Mouse (Mus musculus) lung, postnatal 0 days (tissue): Measurements from ENCODE around the gene Stk31. TPM values are rescaled to one million over a fixed set of nuclear protein-coding genes. Genes with fewer than 3 reads are reported as not detected.

Experiments
- ATAC-seq: fragments of 200-750 bp; cut with Nextera tagmentation; 2 replicates; pipeline ENCODE4 v1.8.0; 2017; ENCODE audit warnings: moderate library complexity
- DNase-seq: peaks from one replicate; pipeline ENCODE4 v3.0.0-alpha.2; 2016; ENCODE audit warnings: low spot score
- H3K27ac ChIP-seq: fragments of 300-500 bp; sonication (generic); 2 replicates; pipeline ENCODE4 v1.5.1; 2014; ENCODE audit warnings: antibody characterized with exemption, mild to moderate bottlenecking, low read length, mixed read lengths
- H3K27me3 ChIP-seq: fragments of 300-500 bp; sonication (generic); replicated peaks from 2 replicates; pipeline ENCODE4 v1.6.1; 2014; ENCODE audit warnings: low read length, mixed read lengths; ENCODE audit not compliant: insufficient read depth
- H3K36me3 ChIP-seq: fragments of 300-500 bp; sonication (generic); 2 replicates; pipeline ENCODE4 v1.6.1; 2014; ENCODE audit warnings: low read length, mixed read lengths; ENCODE audit not compliant: insufficient read depth
- H3K4me1 ChIP-seq: fragments of 300-500 bp; sonication (generic); 2 replicates; pipeline ENCODE4 v1.6.1; 2014; ENCODE audit warnings: antibody characterized with exemption, low read depth, low read length, mixed read lengths; ENCODE audit not compliant: insufficient read depth
- H3K4me2 ChIP-seq: fragments of 300-500 bp; sonication (generic); replicated peaks from 2 replicates; pipeline ENCODE4 v1.6.1; 2014; ENCODE audit warnings: low read depth, mild to moderate bottlenecking, low read length, moderate library complexity, mixed read lengths
- H3K4me3 ChIP-seq: fragments of 300-500 bp; sonication (generic); 2 replicates; pipeline ENCODE4 v1.5.1; 2014; ENCODE audit warnings: low read depth, low read length
- H3K9ac ChIP-seq: fragments of 300-500 bp; sonication (generic); replicated peaks from 2 replicates; pipeline ENCODE4 v1.6.1; 2014; ENCODE audit warnings: low read depth, mild to moderate bottlenecking
- H3K9me3 ChIP-seq: fragments of 300-500 bp; sonication (generic); 2 replicates; pipeline ENCODE4 v1.6.1; 2016; ENCODE audit warnings: low read length, mixed read lengths
- CTCF ChIP-seq: IDR thresholded peaks from 2 replicates; pipeline ENCODE4 v1.5.1; 2016; ENCODE audit warnings: antibody characterized with exemption, mild to moderate bottlenecking
- EP300 ChIP-seq: IDR thresholded peaks from 2 replicates; pipeline ENCODE4 v1.6.1; 2016; ENCODE audit warnings: antibody characterized with exemption, mild to moderate bottlenecking, control low read depth
- WGBS: fragments of 180-500 bp; shearing (Covaris S2); extraction: QIAGEN DNeasy Blood & Tissue Kit; methylation state at CpG from one replicate; pipeline ENCODE4 v1.1.7; 2014; 5-methylcytosine and 5-hydroxymethylcytosine counted together
- polyA plus RNA-seq: library from polyadenylated mRNA; unstranded; fragments of >200 nt; fragmentation: Nextera tagmentation; extraction: Ambion mirVana; gene quantifications from 2 replicates; pipeline ENCODE4 v1.2.1, GENCODE M21; 2015

Stk31 gene
- polyA plus RNA-seq = not detected in 2 replicates

DNA sequence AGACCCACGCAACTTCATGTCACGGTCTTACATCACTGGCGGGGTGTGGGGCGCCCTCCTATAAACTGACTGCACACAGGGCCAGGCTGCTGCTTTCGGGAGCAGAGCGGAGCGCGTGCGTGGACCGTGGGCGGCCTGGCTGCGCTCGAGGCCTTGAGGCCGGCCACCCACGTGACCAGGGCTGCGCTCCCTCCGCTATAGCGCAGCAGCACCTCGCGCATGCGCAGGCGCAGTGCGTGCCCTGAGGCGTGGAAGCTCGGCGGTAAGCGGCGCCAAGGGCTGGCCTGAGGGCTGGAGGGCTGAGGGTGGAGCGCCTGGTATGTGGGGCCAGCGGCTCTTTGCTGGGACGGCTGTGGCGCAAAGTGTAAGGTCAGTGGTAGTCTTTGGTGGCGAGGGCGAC is at the start of gene Stk31:
Stk31 (plus strand) TSS at position 289 of the 400 bp plus-strand sequence.
- H3K27ac ChIP-seq = no peak within 1 kb of the TSS
- 83% methylated on average over 34 of the region's 34 CpGs for WGBS
- DNase-seq = no peak
- no peaks in the 10 kb centered on the region for H3K27me3 ChIP-seq
- H3K4me2 ChIP-seq = no peak within 1 kb of the TSS
- no peaks in the 10 kb centered on the region for H3K36me3 ChIP-seq
- no peaks in the 10 kb centered on the region for H3K4me1 ChIP-seq
- no peak for ATAC-seq
- no peak for TF ChIP-seq CTCF
- TF ChIP-seq EP300 = no peak
- no peak within 1 kb of the TSS for H3K4me3 ChIP-seq
- no peak within 1 kb of the TSS for H3K9ac ChIP-seq
- no peaks in the 10 kb centered on the region for H3K9me3 ChIP-seq

DNA sequence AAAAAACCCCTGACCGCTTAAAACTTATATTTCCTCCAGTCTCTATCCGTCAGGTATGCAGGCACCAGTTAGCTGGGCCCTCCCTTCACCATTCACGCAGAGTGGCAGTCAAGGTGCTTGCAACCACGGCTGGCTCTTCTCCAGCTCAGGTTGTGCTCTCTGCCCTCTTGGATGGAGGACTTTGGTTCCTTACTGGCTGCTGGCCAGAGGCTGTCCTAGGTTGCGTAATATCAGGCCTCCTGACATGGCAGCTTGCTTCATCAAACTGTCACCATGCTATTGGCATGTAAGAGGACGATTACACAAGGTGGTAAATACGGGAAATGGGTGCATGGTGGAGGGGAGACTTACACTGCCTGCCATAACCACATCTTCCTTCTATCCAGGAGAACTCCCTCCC is 45.6 kb upstream of the Stk31 start:
- ATAC-seq (peak; percentile 70), DNase-seq (peak; percentile 65)
- Histone ChIP-seq H3K27ac (no peak overlapping the region), H3K4me3 (no peak overlapping the region), H3K27me3 (no peaks in the 10 kb centered on the region), H3K36me3 (no peaks in the 10 kb centered on the region), H3K4me1 (no peaks in the 10 kb centered on the region), H3K4me2 (no peak overlapping the region), H3K9me3 (no peaks in the 10 kb centered on the region), H3K9ac (no peak overlapping the region)
- 46% methylated on average over 7 of the region's 7 CpGs for WGBS
- TF ChIP-seq EP300 = peak; percentile 73
- no peak for TF ChIP-seq CTCF

DNA sequence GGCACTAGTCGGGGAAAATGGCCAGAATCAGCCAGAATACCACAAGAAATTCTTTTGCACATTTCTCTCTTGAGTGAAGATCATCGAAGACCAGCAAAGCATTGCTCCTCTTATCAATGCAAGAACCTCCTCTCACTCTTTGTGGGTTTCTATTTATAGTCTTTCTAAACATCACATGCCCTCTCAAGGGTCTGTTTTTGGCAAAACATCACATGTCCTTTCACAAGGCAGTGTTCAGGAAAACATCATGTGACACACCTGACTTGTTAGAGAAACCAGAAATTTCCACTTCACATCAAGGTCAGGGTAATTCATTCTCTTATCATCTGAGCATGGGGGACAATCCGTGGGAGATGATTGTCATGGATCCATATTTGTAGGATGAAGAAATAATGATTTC is 40.8 kb upstream of the Stk31 start:
- Histone ChIP-seq H3K4me3 (no peak overlapping the region), H3K36me3 (no peaks in the 10 kb centered on the region), H3K27me3 (no peaks in the 10 kb centered on the region), H3K4me1 (no peaks in the 10 kb centered on the region), H3K9me3 (no peaks in the 10 kb centered on the region), H3K27ac (no peak overlapping the region), H3K4me2 (no peak overlapping the region), H3K9ac (no peak overlapping the region)
- WGBS = 65% methylated on average over 3 of the region's 3 CpGs
- TF ChIP-seq CTCF (no peak), EP300 (no peak)
- DNase-seq (no peak), ATAC-seq (no peak)

DNA sequence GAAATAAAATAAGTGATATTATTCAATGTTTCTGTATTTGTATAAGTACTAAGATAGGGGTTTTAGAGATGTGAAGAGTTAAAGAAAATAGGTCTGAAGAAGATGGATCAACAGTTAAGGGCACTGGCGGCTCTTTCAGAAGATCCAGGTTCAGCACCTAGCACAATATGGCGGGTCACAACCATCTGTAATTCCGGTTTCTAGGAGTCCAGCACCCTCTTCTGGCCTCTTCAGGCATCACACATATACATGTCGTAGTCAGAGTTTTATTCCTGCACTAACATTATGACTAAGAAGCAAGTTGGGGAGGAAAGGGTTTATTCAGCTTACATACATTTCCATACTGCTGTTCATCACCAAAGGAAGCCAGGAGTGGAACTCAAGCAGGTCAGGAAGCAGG is 40.2 kb upstream of the Stk31 start:
- Histone ChIP-seq H3K4me1 (no peaks in the 10 kb centered on the region), H3K27ac (no peak overlapping the region), H3K4me3 (no peak overlapping the region), H3K27me3 (no peaks in the 10 kb centered on the region), H3K9me3 (no peaks in the 10 kb centered on the region), H3K36me3 (no peaks in the 10 kb centered on the region), H3K4me2 (no peak overlapping the region), H3K9ac (no peak overlapping the region)
- TF ChIP-seq CTCF = peak; percentile 52
- TF ChIP-seq EP300 = no peak
- ATAC-seq (no peak), DNase-seq (no peak)
- 71% methylated on average over 4 of the region's 4 CpGs for WGBS

DNA sequence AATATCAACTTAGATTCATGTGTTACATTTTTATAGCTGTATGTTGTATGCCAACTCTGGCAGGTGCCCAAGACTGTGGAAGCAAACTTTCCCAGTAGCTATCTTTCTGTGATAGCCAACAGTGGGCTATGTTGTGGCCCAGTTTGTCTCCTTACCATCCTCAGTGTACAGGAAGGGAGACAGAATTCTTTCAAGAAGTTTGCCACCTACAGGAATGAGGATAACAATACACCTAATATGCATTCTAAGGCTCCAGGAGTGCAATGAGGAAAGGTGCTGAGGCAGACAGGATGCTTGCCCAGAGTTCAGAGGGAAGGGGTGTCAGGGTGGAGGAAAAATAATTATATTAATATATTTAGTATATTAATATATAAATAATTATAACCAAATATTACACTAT is 35.0 kb upstream of the Stk31 start:
- H3K4me1 ChIP-seq = no peaks in the 10 kb centered on the region
- peak; percentile 48 for TF ChIP-seq CTCF
- TF ChIP-seq EP300 = no peak
- no peak overlapping the region for H3K27ac ChIP-seq
- no peak overlapping the region for H3K4me3 ChIP-seq
- H3K27me3 ChIP-seq = no peaks in the 10 kb centered on the region
- H3K36me3 ChIP-seq = no peaks in the 10 kb centered on the region
- H3K9ac ChIP-seq = no peak overlapping the region
- H3K4me2 ChIP-seq = no peak overlapping the region
- H3K9me3 ChIP-seq = no peaks in the 10 kb centered on the region
- peak; percentile 38 for DNase-seq
- no peak for ATAC-seq

DNA sequence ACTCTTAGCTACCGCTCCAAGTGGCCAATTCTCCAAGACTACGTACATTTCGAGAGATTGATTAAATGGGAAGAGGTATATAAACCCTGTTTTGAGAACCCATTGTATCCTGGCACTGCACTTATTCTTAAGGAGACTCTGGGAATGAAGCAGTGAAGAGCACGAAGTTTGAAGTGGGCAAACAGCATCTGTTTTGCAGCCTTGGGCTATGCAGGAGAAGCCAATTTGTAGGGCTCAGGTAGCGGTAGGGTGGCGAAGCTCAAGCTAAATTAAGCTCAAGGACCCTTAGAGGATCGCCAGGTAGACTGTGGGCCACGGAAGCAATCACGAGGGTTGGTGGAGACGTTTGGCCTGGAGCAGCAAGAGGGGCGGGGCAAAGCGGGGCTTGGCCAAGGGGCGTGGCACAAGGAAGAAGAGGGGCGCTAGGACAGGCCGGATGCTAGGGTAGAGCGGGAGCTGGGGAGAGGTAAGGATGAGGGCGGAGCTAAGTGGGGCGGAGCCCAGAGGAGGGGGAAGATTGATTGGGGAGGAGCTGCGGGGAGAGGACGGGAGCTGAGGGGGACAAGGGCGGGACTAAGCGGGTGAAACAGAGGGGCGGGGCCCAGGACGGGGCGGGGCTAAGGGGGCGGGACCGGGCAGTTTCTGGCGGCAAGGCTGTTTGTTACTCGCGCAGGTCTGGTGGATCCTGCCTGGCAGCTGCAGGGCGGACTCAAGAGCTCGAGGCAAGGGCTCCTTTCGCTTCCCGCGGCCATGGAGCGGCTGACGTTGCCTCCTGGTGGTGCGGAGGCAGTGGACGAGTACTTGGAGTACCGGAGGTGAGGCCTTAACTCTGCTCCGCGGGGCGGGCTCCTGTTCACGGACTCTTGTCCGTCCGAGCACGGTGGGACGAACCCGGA is 28.0 kb upstream of the Stk31 start, which contains the start of gene Fam221a:
Fam221a (plus strand) TSS at position 581 of the 896 bp plus-strand sequence.
- H3K36me3 ChIP-seq = no peaks in the 10 kb centered on the region
- peak; percentile 96 for ATAC-seq
- TF ChIP-seq EP300 = peak; percentile 52
- TF ChIP-seq CTCF = peak; percentile 67
- H3K27me3 ChIP-seq = no peaks in the 10 kb centered on the region
- peak within 1 kb of the TSS; percentile 66 for H3K9ac ChIP-seq
- peak within 1 kb of the TSS; percentile 87 for H3K27ac ChIP-seq
- 3% methylated on average over 37 of the region's 49 CpGs for WGBS
- H3K9me3 ChIP-seq = no peaks in the 10 kb centered on the region
- peak within 1 kb of the TSS; percentile 59 for H3K4me3 ChIP-seq
- peak within 1 kb of the TSS; percentile 71 for H3K4me2 ChIP-seq
- peaks cover 6% of the 10 kb centered on the region; the same call in 1 of the 2 replicates for H3K4me1 ChIP-seq
- DNase-seq = peak; percentile 99
